Mouse (Mus musculus): Measurements from ENCODE around the gene Zfp345.
"Not testable (repeated sequence)": the region's sequence is repeated elsewhere in the genome, so short reads cannot be mapped to it uniquely, and the experiment has no call there.

Gene Zfp345

DNA sequence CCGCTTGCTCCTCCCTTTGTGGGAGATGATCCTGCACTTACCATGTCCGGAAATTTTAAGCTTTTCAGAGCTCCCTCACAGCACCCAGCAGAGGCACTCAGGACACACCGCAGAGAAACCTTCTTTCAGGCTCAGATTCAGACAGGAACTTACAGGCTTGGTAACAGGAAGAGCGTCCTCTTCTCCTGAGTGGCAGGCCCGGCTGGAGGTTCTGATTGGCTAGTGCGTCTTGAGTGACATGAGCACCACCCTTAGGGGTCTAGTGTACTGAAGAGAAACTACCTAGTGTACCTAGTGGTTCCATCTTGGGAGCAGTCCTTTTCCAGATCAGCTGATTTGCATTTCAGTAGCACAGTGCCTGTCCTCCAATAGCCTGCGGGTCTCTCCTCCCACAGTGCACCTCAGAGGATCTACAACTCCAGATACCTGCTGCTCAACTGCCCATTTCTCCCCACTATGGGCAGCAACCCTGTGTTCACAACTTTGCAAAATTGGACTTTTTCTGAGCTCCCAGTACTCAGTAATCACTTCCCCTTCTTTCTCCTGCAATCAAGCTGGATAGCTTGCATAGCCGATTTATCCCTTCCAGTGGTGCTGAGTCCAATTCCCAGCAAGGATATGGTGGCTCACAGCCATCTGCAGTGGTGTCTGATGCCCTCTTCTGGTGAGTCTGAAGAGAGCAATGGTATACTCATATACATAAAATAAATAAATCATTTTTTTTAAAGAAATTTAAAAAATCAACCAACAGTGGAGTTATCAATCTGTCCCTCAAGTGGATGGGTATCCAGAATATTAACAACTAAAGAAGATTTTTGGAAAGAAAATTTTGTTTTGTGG lies at the start of gene Zfp345:
TSS of gene Zfp345 (minus strand) at position 153 of the 840 bp plus-strand sequence.
- DNase-seq, result peak; percentile 9 to 16

DNA sequence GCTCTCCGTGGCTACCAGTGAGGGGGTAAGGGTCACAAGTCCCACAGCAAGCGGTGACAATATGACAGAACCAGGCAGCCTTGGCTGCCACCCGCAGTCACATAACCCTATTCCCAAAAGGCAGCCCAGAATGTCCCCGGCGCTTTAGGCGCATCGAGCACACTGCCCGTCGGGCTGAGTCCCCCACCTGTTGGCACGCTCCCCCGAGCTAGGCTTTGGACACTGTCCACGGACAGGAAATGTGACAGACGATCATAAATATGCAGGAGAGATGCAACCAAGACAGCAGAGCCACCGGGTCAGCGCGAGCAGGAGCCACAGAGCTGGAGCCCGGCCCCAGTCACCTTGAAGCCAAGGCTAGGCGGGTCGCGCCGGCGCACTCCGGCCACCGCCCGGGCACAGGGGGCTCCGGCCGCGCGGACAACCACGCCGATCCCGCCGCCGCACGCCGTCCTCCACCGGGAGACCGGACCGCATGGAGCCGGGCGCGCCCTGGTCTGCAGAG lies 40.9 kb upstream of the Zfp345 start:
- no peak for DNase-seq

DNA sequence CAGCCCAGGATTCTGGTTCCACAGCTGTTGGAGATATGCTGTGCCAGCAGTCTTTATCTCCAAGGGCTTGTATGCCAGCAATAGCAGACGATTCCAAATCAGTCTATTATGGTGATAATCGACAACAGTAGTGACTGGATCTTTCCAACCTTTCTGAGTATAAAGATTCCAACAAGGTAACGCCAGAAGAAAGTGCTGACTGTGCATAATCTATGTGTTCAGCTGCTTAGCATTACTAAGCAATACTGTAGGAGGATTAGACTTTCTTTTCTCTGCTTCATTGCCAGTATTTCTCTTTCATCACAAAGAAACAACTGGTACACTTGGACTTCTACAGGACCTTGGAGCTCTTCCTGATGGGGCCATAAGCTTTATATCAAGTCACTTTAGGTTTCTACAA lies 27.9 kb upstream of the Zfp345 start:
- DNase-seq, result no peak

DNA sequence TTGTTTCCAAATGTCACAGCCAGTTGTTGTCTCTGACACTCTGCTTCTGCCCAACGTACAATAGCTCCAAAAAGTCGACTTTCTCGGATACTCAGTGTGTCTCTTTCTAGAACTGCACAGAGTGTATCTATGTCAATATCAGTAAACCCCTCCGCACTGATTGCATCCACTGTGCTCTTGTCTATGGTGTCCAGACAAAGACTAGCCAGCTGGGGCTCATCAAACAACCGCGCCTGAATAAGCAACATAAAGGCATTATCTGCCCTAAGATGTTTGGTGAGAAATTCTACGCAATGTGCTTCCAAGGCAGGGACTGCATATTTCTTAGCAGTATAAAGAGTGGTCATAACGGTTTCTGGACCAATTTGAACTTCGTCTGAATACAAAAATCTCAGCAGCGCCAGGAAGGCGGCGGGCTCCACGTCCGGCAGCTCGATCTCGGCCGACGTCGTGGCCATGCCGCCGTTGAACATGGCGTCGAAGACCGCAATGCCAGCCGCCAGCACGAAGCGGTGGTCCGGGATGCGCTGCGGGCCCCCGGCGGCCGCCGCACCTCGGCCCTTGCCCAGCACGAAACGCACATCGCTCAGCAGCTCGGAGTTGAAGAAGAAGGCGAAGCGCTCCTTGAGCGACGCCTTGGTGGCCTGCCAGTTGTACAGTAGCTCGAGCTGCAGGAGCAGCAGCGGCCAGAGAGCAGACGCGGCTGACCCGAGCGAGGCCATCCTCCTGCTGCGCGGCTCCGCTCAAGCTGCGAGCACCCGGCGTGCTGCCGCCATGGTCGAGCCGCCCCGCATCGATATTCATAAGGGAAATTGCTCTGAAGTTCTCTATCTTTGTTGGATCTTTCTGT lies 15.5 kb upstream of the Zfp345 start:
- not testable (repeated sequence) for DNase-seq

DNA sequence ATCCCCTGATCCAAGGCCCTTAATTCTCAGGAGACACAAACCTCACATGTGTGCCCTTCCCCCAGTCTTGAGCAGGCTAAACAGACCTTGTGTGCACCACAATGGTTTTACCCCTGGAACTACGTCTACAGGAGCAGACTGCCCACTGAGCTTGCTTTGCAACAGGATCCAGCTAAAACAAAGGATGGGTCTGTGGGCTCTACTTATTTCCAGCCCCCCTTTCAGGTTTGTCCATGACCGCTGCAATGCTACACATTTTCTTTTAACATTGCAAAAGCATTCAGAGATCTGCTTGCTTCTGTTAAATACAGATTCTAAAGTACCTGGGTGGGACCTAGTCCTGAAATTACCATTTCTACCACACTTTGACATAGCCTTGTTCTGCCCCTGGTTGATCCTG lies 8.1 kb upstream of the Zfp345 start:
- no peak for DNase-seq

DNA sequence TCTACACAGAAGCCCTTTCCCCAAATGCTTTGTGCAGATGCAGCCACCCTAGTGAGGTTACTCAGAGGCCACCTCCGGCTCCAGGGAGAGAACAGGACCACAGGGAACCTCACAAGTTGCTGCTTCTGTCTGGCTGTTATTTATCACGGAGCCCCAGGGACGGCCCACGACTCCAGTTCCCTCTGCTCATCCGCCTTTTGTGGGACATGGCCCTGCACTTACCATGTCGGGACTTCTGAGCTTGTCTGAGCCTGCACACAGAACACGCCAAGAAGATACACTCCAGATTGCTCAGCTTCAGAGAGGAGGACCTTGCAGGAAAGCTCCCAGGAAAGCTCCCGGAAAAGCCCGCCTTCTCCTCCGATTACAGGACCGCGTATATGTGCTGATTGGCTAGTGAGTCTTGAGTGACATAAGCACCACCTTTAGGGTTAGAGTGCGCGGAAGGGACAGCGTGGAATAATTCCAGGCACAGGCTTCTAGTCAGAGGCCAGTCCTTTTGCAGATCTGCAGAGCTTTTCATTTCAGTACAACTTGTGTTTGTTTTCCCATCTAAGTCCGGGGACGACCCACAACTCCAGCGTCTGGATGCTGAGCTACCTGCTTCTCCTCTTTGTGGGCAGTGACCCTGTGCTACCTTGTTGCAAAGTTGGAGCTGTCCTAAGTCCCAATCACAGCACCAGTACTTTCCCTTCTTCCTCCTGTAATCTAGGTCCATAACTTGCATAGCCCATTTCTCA lies 33.5 kb downstream of the Zfp345 start, which contains the start of gene Zfp442:
TSS of gene Zfp442 (minus strand) at position 307 of the 740 bp plus-strand sequence.
- DNase-seq, result peak; percentile 22 to 50

DNA sequence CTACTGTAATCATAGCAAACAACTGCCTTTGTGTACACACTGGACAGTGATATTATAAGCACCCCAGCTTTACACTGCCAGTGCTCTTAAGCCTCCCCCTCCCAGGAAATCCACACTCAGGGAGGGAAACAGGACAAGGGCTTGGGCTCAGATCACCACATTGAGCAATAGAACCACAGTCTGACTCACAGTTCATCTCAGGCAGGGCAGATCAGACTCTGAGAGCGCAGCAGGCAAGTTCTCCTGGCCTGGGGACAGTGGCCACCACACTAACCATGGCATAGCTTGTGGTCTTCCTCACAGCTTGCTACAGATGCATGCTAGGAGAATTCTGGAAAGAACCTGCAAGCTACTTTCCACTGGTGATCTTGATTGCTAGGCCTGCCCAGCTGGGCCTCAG lies 45.8 kb downstream of the Zfp345 start:
- not testable (repeated sequence) for DNase-seq

Measured in spleen, adult 18-20 months (tissue).